Comparison of ENCODE assay signal across 8 mouse cellular contexts in genomic region chr1:59613795-59614194, GRCm38 (mm10). TPM values are rescaled to one million over a fixed set of nuclear protein-coding genes. Genes with fewer than 3 reads are reported as not detected.
DNase-seq lines count a peak whose midpoint lies in the region; ATAC-seq lines count a peak whose summit lies in the region.

No protein-coding gene starts in this region.

- peak; percentile 65 for DNase-seq in forebrain, embryonic 10.5 days (ENCODE audit: extremely low spot score, low spot score)
- peak; percentile 38 to 43 for DNase-seq in right cerebral cortex, postnatal 10 days (ENCODE audit: low spot score in 2 of 2)
- no peak for DNase-seq in right cerebral cortex, postnatal 25 days
- peak; percentile 61 for DNase-seq in kidney, adult 9 months
- peak; percentile 86 for DNase-seq in lung, postnatal 36 days

- no peak overlapping the region for H3K4me3 ChIP-seq in forebrain, embryonic 10.5 days
- H3K4me3 ChIP-seq in forebrain, embryonic 16.5 days (replicated peaks; ENCODE audit: low read length): no peak overlapping the region
- H3K4me3 ChIP-seq in stomach, embryonic 14.5 days (ENCODE audit: low read depth, low read length): no peak overlapping the region

- no peak for ATAC-seq in forebrain, embryonic 16.5 days
- ATAC-seq in common myeloid progenitor, adult 5-6 weeks (replicated peaks; ENCODE audit: low read depth, poor library complexity, severe bottlenecking): peak; percentile 82
- 0 out of 2 replicates have a peak, but pooled peaks have one; percentile 23 for ATAC-seq in stomach, embryonic 14.5 days (ENCODE audit: insufficient number of reproducible peaks, insufficient read depth, low FRiP score, low read depth)

- 0 out of 2 replicates have a peak overlapping the region, but pooled peaks have one; percentile 33 for H3K27ac ChIP-seq in forebrain, embryonic 10.5 days
- H3K27ac ChIP-seq in forebrain, embryonic 16.5 days (ENCODE audit: low read length): no peak overlapping the region
- H3K27ac ChIP-seq in stomach, embryonic 14.5 days (ENCODE audit: low read length): no peak overlapping the region

- no peaks in the 10 kb centered on the region for H3K36me3 ChIP-seq in forebrain, embryonic 10.5 days (replicated peaks)
- no peaks in the 10 kb centered on the region for H3K36me3 ChIP-seq in forebrain, embryonic 16.5 days (ENCODE audit: control insufficient read depth, insufficient read depth)
- H3K36me3 ChIP-seq in stomach, embryonic 14.5 days (ENCODE audit: control insufficient read depth, insufficient read depth, low read length): no peaks in the 10 kb centered on the region

- H3K9me3 ChIP-seq in forebrain, embryonic 10.5 days: no peaks in the 10 kb centered on the region
- H3K9me3 ChIP-seq in forebrain, embryonic 16.5 days (ENCODE audit: control insufficient read depth, low read length): no peaks in the 10 kb centered on the region
- H3K9me3 ChIP-seq in stomach, embryonic 14.5 days (ENCODE audit: control insufficient read depth, low read depth, low read length): no peaks in the 10 kb centered on the region

- no peak overlapping the region for H3K9ac ChIP-seq in forebrain, embryonic 16.5 days (replicated peaks; ENCODE audit: low read depth, low read length)
- H3K9ac ChIP-seq in stomach, embryonic 14.5 days (replicated peaks; ENCODE audit: low read depth, low read length): no peak overlapping the region

- peaks cover 9% of the 10 kb centered on the region; the same call in 1 of the 2 replicates for H3K4me1 ChIP-seq in forebrain, embryonic 10.5 days
- H3K4me1 ChIP-seq in forebrain, embryonic 16.5 days (replicated peaks; ENCODE audit: control insufficient read depth, insufficient read depth, low read length): no peaks in the 10 kb centered on the region
- H3K4me1 ChIP-seq in stomach, embryonic 14.5 days (ENCODE audit: control insufficient read depth, insufficient read depth, low read length): no peaks in the 10 kb centered on the region

- no peak overlapping the region for H3K4me2 ChIP-seq in forebrain, embryonic 16.5 days (ENCODE audit: low read length)
- H3K4me2 ChIP-seq in stomach, embryonic 14.5 days (replicated peaks; ENCODE audit: low read depth, low read length): no peak overlapping the region

- no peaks in the 10 kb centered on the region for H3K27me3 ChIP-seq in forebrain, embryonic 10.5 days (ENCODE audit: poor library complexity, severe bottlenecking)
- no peaks in the 10 kb centered on the region for H3K27me3 ChIP-seq in forebrain, embryonic 16.5 days (replicated peaks; ENCODE audit: control insufficient read depth, insufficient read depth, low read length)
- no peaks in the 10 kb centered on the region for H3K27me3 ChIP-seq in stomach, embryonic 14.5 days (ENCODE audit: control insufficient read depth, insufficient read depth, low read length)

- 53% methylated on average over 6 of the region's 6 CpGs for WGBS in forebrain, embryonic 10.5 days
- WGBS in forebrain, embryonic 16.5 days: 47% methylated on average over 6 of the region's 6 CpGs
- WGBS in stomach, embryonic 14.5 days: 44% methylated on average over 6 of the region's 6 CpGs

RNA-seq across cellular contexts. Expression of gene Sumo1, which starts 56.8 kb away (rescaled TPM):
- polyA plus RNA-seq in forebrain, embryonic 10.5 days (2016; fragmentation: Nextera tagmentation; extraction: Ambion mirVana): 560 and 574 TPM in 2 replicates
- 406 and 423 TPM in 2 replicates for polyA plus RNA-seq in forebrain, embryonic 16.5 days (2015; fragmentation: Nextera tagmentation; extraction: Ambion mirVana)
- total RNA-seq in common myeloid progenitor, adult 5-6 weeks (2017): 170 and 176 TPM in 2 replicates
- polyA plus RNA-seq in stomach, embryonic 14.5 days (2014; fragmentation: Nextera tagmentation; extraction: Ambion mirVana): 382 and 398 TPM in 2 replicates
